Mouse (Mus musculus): Measurements from ENCODE around the gene Cish.

GRCm38 (mm10) chr9:107295616-107296015, 210 bp upstream of the Cish start:
- TF ChIP-seq JUND (IDR thresholded peaks at IDR 0.05; ENCODE audit: low read depth, low read length) (no peak), CTCF (IDR thresholded peaks at IDR 0.05 in 2 of 3, conservative IDR thresholded peaks at IDR 0.05 in 1 of 3; ENCODE audit: control insufficient read depth in 1 of 3, insufficient read depth in 1 of 3, low read depth in 2 of 3, low read length in 3 of 3, poor library complexity in 1 of 3, severe bottlenecking in 1 of 3) (no peak), RAD21 (IDR thresholded peaks at IDR 0.05; ENCODE audit: low read depth, low read length) (no peak)
